Mouse (Mus musculus) ES-E14 (cell line): Measurements from ENCODE around the gene Fam160a1.

ENCODE experiments used
- CHD2 ChIP-seq: IDR thresholded peaks from 2 replicates; pipeline ENCODE4 v1.6.1; 2014; ENCODE audit warnings: mild to moderate bottlenecking, low read depth, low read length, inconsistent platforms
- HCFC1 ChIP-seq: IDR thresholded peaks from 2 replicates; pipeline ENCODE4 v1.6.1; 2012; ENCODE audit warnings: low read length, inconsistent platforms, borderline replicate concordance; ENCODE audit not compliant: insufficient read depth
- MAFK ChIP-seq: IDR thresholded peaks from 2 replicates; pipeline ENCODE4 v1.6.1; 2014; ENCODE audit warnings: mild to moderate bottlenecking, low read depth, low read length, inconsistent platforms; ENCODE audit not compliant: insufficient read depth
- ZC3H11A ChIP-seq: IDR thresholded peaks from 2 replicates; pipeline ENCODE4 v1.6.1; 2012; ENCODE audit warnings: low read depth, mild to moderate bottlenecking, inconsistent platforms, low read length, borderline replicate concordance
- ZNF384 ChIP-seq: IDR thresholded peaks from 2 replicates; pipeline ENCODE4 v1.6.1; 2012; ENCODE audit warnings: low read depth, low read length, inconsistent platforms

DNA sequence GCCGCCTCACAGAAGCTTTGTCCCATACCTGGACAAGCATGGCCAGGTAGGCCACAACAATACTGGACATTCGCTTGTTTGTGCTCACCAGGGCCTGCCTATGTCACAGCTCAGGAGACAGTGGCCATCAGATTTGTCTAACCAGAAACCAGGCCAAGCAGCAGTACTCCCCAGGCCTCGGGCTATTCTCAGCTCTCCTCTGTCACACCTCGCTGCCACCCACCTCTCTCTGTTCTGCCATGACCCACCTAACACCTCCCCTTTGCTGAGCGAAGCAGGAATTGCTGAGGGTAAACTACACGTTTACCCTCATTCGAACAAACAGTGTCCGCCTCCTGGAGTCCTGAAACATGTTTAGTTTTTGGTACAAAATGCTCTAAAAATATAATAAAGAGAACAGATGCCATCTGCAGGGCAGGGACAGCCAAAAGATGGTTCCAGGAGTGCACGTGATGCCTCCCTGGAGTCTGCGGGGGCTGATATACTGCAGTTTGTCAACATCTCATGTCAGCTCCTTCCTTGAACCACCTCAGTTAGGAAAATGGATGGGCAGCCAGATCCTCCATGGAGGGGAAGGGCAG, 152.4 kb downstream of the Fam160a1 start:
- TF ChIP-seq CHD2 (no peak), ZC3H11A (no peak), HCFC1 (no peak), ZNF384 (no peak), MAFK (no peak)
